Mouse (Mus musculus) hindbrain, postnatal 0 days (tissue): ENCODE measurements around the gene Cdpf1. TPM values are rescaled to one million over a fixed set of nuclear protein-coding genes. Genes with fewer than 3 reads are reported as not detected.

ENCODE experiments used
- ATAC-seq: fragments of 200-750 bp; cut with Nextera tagmentation; 2 replicates; pipeline ENCODE4 v1.8.0; 2017; ENCODE audit warnings: mild to moderate bottlenecking, moderate TSS enrichment, moderate library complexity
- DNase-seq: peaks from one replicate; pipeline ENCODE4 v3.0.0-alpha.2; 2015; ENCODE audit warnings: low spot score
- H3K27ac ChIP-seq: fragments of 300-500 bp; sonication (generic); 2 replicates; pipeline ENCODE4 v1.5.1; 2014; ENCODE audit warnings: mild to moderate bottlenecking
- H3K27me3 ChIP-seq: fragments of 300-500 bp; sonication (generic); 2 replicates; pipeline ENCODE4 v1.6.1; 2014; ENCODE audit warnings: low read length, mixed read lengths; ENCODE audit not compliant: insufficient read depth
- H3K36me3 ChIP-seq: fragments of 300-500 bp; sonication (generic); 2 replicates; pipeline ENCODE4 v1.6.1; 2014; ENCODE audit warnings: low read length, mixed read lengths; ENCODE audit not compliant: insufficient read depth
- H3K4me1 ChIP-seq: fragments of 300-500 bp; sonication (generic); 2 replicates; pipeline ENCODE4 v1.6.1; 2014; ENCODE audit warnings: antibody characterized with exemption, low read length, mixed read lengths; ENCODE audit not compliant: insufficient read depth
- H3K4me2 ChIP-seq: fragments of 300-500 bp; sonication (generic); 2 replicates; pipeline ENCODE4 v1.6.1; 2014; ENCODE audit warnings: low read depth, mild to moderate bottlenecking, low read length, moderate library complexity, mixed read lengths
- H3K4me3 ChIP-seq: fragments of 300-500 bp; sonication (generic); 2 replicates; pipeline ENCODE4 v1.5.1; 2014; ENCODE audit warnings: low read length
- H3K9ac ChIP-seq: fragments of 300-500 bp; sonication (generic); replicated peaks from 2 replicates; pipeline ENCODE4 v1.6.1; 2014; ENCODE audit warnings: mild to moderate bottlenecking, low read length, moderate library complexity, mixed read lengths
- H3K9me3 ChIP-seq: fragments of 300-500 bp; sonication (generic); 2 replicates; pipeline ENCODE4 v1.6.1; 2016; ENCODE audit warnings: low read length, mixed read lengths
- CTCF ChIP-seq: IDR thresholded peaks from 2 replicates; pipeline ENCODE4 v1.5.1; 2016; ENCODE audit warnings: antibody characterized with exemption, control low read depth, low read depth
- WGBS: fragments of 180-500 bp; shearing (Covaris S2); extraction: QIAGEN DNeasy Blood & Tissue Kit; methylation state at CpG from one replicate; pipeline ENCODE4 v1.1.7; 2014; 5-methylcytosine and 5-hydroxymethylcytosine counted together
- polyA plus RNA-seq: library from polyadenylated mRNA; unstranded; fragments of >200 nt; fragmentation: Nextera tagmentation; extraction: Ambion mirVana; gene quantifications from 2 replicates; pipeline ENCODE4 v1.2.1, GENCODE M21; 2015
- total RNA-seq: library from RNA; depleted of rRNA; stranded (reverse); fragments of >200 nt; gene quantifications from 2 replicates; pipeline ENCODE4 v1.2.3, GENCODE M21; 2014

Cdpf1 gene
- total and polyA plus RNA-seq, 2 experiments from 2014 or later = 25.0 to 32.6 TPM

DNA sequence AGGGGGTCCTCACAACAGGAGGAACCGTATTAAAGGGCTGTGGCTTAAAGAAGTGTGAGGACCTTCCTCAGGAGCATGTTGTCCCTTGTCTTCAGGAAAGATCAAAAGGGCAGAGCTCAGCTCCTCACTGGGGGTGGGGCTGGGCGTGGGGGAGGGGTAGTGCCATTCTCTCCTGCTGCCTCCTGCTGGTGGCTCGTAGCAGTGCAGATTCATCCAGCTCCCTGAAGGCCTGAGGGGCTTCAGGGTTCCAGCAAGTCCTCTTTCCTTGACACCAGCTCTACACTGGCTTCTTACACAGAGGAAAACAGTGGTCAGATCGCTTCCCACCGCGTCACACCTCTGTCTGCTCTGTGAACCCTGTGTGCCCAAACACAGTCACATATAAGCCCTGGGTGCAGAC, 29.5 kb upstream of the Cdpf1 start:
- H3K4me3 ChIP-seq = no peak overlapping the region
- 30% methylated on average over 6 of the region's 6 CpGs for WGBS
- ATAC-seq (no peak), DNase-seq (no peak)
- H3K27ac ChIP-seq = no peak overlapping the region
- no peak overlapping the region for H3K9ac ChIP-seq
- TF ChIP-seq CTCF = peak; percentile 57
- no peaks in the 10 kb centered on the region for H3K4me1 ChIP-seq
- no peaks in the 10 kb centered on the region for H3K9me3 ChIP-seq
- H3K36me3 ChIP-seq = 0 out of 2 replicates have a peak, but pooled peaks cover 4% of the 10 kb centered on the region
- H3K4me2 ChIP-seq = no peak overlapping the region
- no peaks in the 10 kb centered on the region for H3K27me3 ChIP-seq

- WGBS = 92% methylated on average over 5 of the region's 5 CpGs
- Histone ChIP-seq H3K4me3 (no peak overlapping the region), H3K27ac (no peak overlapping the region), H3K9me3 (no peaks in the 10 kb centered on the region), H3K4me2 (no peak overlapping the region), H3K9ac (no peak overlapping the region), H3K27me3 (no peaks in the 10 kb centered on the region), H3K4me1 (peaks cover 2% of the 10 kb centered on the region; the same call in 1 of the 2 replicates), H3K36me3 (no peaks in the 10 kb centered on the region)
- no peak for ATAC-seq
- no peak for TF ChIP-seq CTCF
- DNase-seq = no peak
These were observed 25.4 kb upstream of the Cdpf1 start for GRCm38 (mm10) chr15:85836887-85837286.

DNA sequence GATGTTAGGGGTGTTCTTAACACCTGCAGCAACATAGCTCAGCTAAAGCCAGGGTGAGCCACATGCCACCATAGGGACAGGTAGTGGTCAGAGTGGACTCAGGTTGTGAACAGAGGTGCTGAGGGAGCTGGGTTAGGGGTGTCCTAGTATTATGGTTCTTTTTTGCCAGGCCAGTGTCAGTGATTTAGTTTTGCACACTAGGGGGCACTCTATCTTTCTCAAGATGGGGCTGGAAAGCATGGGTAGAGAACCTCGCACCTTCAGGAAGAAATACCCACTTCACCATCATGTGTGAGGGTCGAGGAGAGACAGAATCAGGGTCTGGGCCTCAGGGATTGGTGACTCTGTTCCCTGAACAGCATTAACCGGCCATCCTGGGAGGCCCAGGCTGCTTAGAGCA, 23.8 kb upstream of the Cdpf1 start:
- 65% methylated on average over 3 of the region's 3 CpGs for WGBS
- Histone ChIP-seq H3K9ac (no peak overlapping the region), H3K4me2 (no peak overlapping the region), H3K4me3 (no peak overlapping the region), H3K4me1 (peaks cover 7% of the 10 kb centered on the region; the same call in 1 of the 2 replicates), H3K36me3 (no peaks in the 10 kb centered on the region), H3K27ac (no peak overlapping the region), H3K9me3 (no peaks in the 10 kb centered on the region), H3K27me3 (no peaks in the 10 kb centered on the region)
- ATAC-seq = no peak
- TF ChIP-seq CTCF = peak; percentile 30
- no peak for DNase-seq

DNA sequence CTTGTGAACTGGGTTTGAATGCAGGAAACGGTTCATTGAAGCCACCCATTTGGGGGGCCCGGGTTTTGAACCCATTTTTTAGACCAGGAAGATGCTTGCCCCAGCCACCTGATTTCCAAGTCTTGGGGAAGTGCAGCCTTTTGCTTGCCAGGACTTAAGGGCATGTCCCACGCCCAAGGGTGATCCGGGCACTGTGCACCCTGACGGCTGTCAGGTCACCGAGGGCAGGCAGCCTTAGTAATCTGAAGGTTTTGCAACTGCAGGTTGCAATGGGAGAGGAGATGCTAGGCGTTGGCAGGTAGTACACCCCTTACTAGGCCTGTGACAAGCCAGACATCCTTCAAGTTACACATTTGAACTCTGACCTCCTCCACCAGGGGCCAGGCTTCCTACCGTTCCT, 21.1 kb upstream of the Cdpf1 start:
- Histone ChIP-seq H3K27me3 (no peaks in the 10 kb centered on the region), H3K27ac (no peak overlapping the region), H3K9ac (peak overlapping the region; percentile 45), H3K9me3 (no peaks in the 10 kb centered on the region), H3K4me2 (peak overlapping the region; percentile 76), H3K4me1 (peaks cover 7% of the 10 kb centered on the region; the same call in 1 of the 2 replicates), H3K4me3 (peak overlapping the region; percentile 44), H3K36me3 (no peaks in the 10 kb centered on the region)
- DNase-seq (no peak), ATAC-seq (no peak)
- no peak for TF ChIP-seq CTCF
- 58% methylated on average over 8 of the region's 8 CpGs for WGBS

DNA sequence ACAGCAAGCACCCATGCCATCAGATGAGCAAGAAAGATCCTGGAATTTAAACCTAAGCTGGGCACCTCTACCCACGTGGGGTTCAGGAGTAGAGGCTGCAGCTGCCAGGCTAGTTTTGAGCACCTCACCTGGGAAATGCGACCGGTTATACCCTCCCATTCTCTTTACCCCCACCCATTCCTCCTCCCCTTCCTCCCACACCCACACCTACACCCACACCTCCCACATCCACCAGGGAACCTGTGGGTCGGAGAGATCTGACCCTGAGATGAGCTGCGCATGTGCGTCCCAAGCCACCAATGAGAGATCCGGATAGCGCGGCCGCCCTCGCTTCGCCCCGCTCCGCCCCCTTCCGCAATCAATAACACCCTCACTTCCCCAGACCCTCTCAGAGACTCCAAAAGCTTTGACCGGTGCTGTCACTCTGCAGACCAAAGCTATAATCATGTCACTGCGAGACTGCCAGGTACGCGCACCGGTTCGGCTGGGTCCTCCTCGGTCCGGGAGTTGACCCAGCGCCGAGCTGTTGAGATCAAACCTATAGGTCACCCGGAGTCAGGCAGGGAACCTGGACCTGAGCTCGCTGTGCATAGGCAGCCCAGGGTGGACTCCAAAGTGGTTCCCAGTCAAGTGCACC, 20.6 kb upstream of the Cdpf1 start, which contains the start of gene Ttc38:
Gene Ttc38, plus strand, starts transcription at position 353 of the 637 bp plus-strand sequence.
- DNase-seq (peak; percentile 83), ATAC-seq (peak; percentile 94)
- 2% methylated on average over 25 of the region's 27 CpGs for WGBS
- Histone ChIP-seq H3K4me3 (peak within 1 kb of the TSS; percentile 44), H3K36me3 (no peaks in the 10 kb centered on the region), H3K9me3 (no peaks in the 10 kb centered on the region), H3K27ac (no peak within 1 kb of the TSS), H3K27me3 (no peaks in the 10 kb centered on the region), H3K4me1 (peaks cover 7% of the 10 kb centered on the region; the same call in 1 of the 2 replicates), H3K4me2 (peak within 1 kb of the TSS; percentile 76), H3K9ac (peak within 1 kb of the TSS; percentile 45)
- peak; percentile 25 for TF ChIP-seq CTCF

DNA sequence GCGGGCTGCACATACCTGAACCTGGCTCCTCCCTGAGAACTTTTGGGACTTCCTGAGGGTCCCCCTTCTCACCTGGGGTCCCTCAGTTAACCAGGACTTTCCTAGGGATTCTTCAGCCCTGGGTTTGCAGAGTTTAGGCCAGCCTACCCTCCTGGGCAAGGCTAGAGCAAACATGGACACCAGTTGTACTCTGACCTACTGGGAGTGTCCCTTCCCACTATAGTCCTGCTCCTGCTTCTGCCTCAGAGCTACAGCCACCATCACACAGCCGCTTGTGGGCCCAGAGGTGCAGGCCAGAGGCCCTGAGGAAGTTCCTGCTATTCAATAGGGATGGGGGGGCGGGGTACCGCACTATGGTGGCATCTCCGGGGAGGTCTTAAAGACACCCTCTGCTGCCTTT, 18.0 kb upstream of the Cdpf1 start:
- Histone ChIP-seq H3K4me2 (no peak overlapping the region), H3K27ac (no peak overlapping the region), H3K4me3 (no peak overlapping the region), H3K9me3 (no peaks in the 10 kb centered on the region), H3K9ac (no peak overlapping the region), H3K36me3 (no peaks in the 10 kb centered on the region), H3K4me1 (peaks cover 7% of the 10 kb centered on the region; the same call in 1 of the 2 replicates), H3K27me3 (no peaks in the 10 kb centered on the region)
- DNase-seq (no peak), ATAC-seq (no peak)
- 71% methylated on average over 5 of the region's 5 CpGs for WGBS
- TF ChIP-seq CTCF = no peak

DNA sequence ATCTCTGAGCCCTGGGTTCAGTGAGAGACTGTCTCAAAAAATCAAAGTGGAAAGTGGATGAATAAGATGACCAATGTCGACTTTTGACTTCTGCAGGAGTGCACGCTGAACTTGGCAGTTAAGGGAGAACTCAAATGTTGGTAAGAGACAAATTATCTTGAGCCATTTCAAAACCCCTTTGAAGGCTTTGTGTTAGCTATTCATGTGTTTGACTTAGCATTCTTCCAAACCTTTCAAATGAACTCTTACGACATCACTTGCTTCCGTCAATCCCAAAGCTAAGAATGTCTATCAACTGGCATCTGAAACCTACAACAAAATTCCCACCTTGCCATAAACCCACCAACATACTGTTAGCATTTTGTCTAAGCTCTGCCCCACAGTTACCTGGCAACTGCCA, 16.6 kb upstream of the Cdpf1 start:
- WGBS = 83% methylated on average over 4 of the region's 4 CpGs
- no peak for TF ChIP-seq CTCF
- no peaks in the 10 kb centered on the region for H3K9me3 ChIP-seq

More for the DNA sequence above, 16.6 kb upstream of the Cdpf1 start:
- H3K4me2 ChIP-seq = no peak overlapping the region
- DNase-seq (no peak), ATAC-seq (no peak)
- no peak overlapping the region for H3K9ac ChIP-seq
- no peaks in the 10 kb centered on the region for H3K27me3 ChIP-seq
- no peaks in the 10 kb centered on the region for H3K36me3 ChIP-seq
- no peak overlapping the region for H3K4me3 ChIP-seq
- peaks cover 7% of the 10 kb centered on the region; the same call in 1 of the 2 replicates for H3K4me1 ChIP-seq
- H3K27ac ChIP-seq = no peak overlapping the region
